Mouse (Mus musculus): Measurements from ENCODE around the gene Eif1ad. TPM values are rescaled to one million over a fixed set of nuclear protein-coding genes. Genes with fewer than 3 reads are reported as not detected.
"Not testable (repeated sequence)": the region's sequence is repeated elsewhere in the genome, so short reads cannot be mapped to it uniquely, and the experiment has no call there.

The Eif1ad gene
- 57.3 and 60.1 TPM in 2 replicates for polyA plus RNA-seq (2015; fragmentation: Nextera tagmentation; extraction: Ambion mirVana)

GRCm38 (mm10) chr19:5366175-5367052 is at the start of gene Eif1ad:
Gene Eif1ad, plus strand, starts transcription at chr19:5366741.
- peaks cover 46% of the 10 kb centered on the region for H3K36me3 ChIP-seq
- H3K9me3 ChIP-seq = no peaks in the 10 kb centered on the region
- under 1% methylated on average over 78 of the region's 92 CpGs for WGBS
- peak within 1 kb of the TSS; percentile 98 for H3K27ac ChIP-seq
- peak within 1 kb of the TSS; percentile 88 for H3K4me2 ChIP-seq
- H3K27me3 ChIP-seq = no peaks in the 10 kb centered on the region
- peak within 1 kb of the TSS; percentile 97 for H3K4me3 ChIP-seq
- peak; percentile 92 for ATAC-seq (ENCODE audit: insufficient number of reproducible peaks, low FRiP score, low TSS enrichment, low read depth)
- H3K4me1 ChIP-seq = peaks cover 21% of the 10 kb centered on the region
- H3K9ac ChIP-seq = peak within 1 kb of the TSS; percentile 90

- no peak for ATAC-seq (ENCODE audit: insufficient number of reproducible peaks, low FRiP score, low TSS enrichment, low read depth)
- Histone ChIP-seq H3K27ac (no peak overlapping the region), H3K4me2 (no peak overlapping the region), H3K9ac (no peak overlapping the region), H3K4me3 (no peak overlapping the region), H3K27me3 (no peaks in the 10 kb centered on the region), H3K9me3 (no peaks in the 10 kb centered on the region), H3K36me3 (no peaks in the 10 kb centered on the region), H3K4me1 (no peaks in the 10 kb centered on the region)
- WGBS = 62% methylated on average over 17 of the region's 17 CpGs
These were observed 42.7 kb upstream of the Eif1ad start for GRCm38 (mm10) chr19:5323801-5324200.

- Histone ChIP-seq H3K27ac (no peak overlapping the region), H3K9ac (no peak overlapping the region), H3K36me3 (no peaks in the 10 kb centered on the region), H3K4me3 (no peak overlapping the region), H3K4me2 (no peak overlapping the region), H3K9me3 (no peaks in the 10 kb centered on the region), H3K27me3 (no peaks in the 10 kb centered on the region), H3K4me1 (no peaks in the 10 kb centered on the region)
- ATAC-seq (ENCODE audit: insufficient number of reproducible peaks, low FRiP score, low TSS enrichment, low read depth) = no peak
- 71% methylated on average over 19 of the region's 19 CpGs for WGBS
These were observed 38.6 kb upstream of the Eif1ad start for GRCm38 (mm10) chr19:5327970-5328369.

- Histone ChIP-seq H3K4me3 (no peak overlapping the region), H3K4me1 (no peaks in the 10 kb centered on the region), H3K9ac (no peak overlapping the region), H3K36me3 (no peaks in the 10 kb centered on the region), H3K4me2 (no peak overlapping the region), H3K27me3 (no peaks in the 10 kb centered on the region), H3K27ac (no peak overlapping the region), H3K9me3 (no peaks in the 10 kb centered on the region)
- ATAC-seq (ENCODE audit: insufficient number of reproducible peaks, low FRiP score, low TSS enrichment, low read depth) = no peak
- WGBS = 73% methylated on average over 5 of the region's 5 CpGs
These were observed 31.8 kb upstream of the Eif1ad start for GRCm38 (mm10) chr19:5334741-5335140.

GRCm38 (mm10) chr19:5335441-5335840 is 31.1 kb upstream of the Eif1ad start, which contains the start of gene Catsper1:
Gene Catsper1, plus strand, starts transcription at chr19:5335741.
- no peak within 1 kb of the TSS for H3K4me2 ChIP-seq
- H3K36me3 ChIP-seq = no peaks in the 10 kb centered on the region
- ATAC-seq (ENCODE audit: insufficient number of reproducible peaks, low FRiP score, low TSS enrichment, low read depth) = no peak
- H3K27me3 ChIP-seq = no peaks in the 10 kb centered on the region
- WGBS = 85% methylated on average over 6 of the region's 6 CpGs
- H3K4me3 ChIP-seq = no peak within 1 kb of the TSS
- no peaks in the 10 kb centered on the region for H3K4me1 ChIP-seq
- no peaks in the 10 kb centered on the region for H3K9me3 ChIP-seq
- no peak within 1 kb of the TSS for H3K27ac ChIP-seq
- no peak within 1 kb of the TSS for H3K9ac ChIP-seq

- Histone ChIP-seq H3K36me3 (no peaks in the 10 kb centered on the region), H3K4me1 (no peaks in the 10 kb centered on the region), H3K27ac (no peak overlapping the region), H3K4me2 (no peak overlapping the region), H3K4me3 (no peak overlapping the region), H3K9me3 (no peaks in the 10 kb centered on the region), H3K27me3 (no peaks in the 10 kb centered on the region), H3K9ac (no peak overlapping the region)
- WGBS = 18% methylated on average over 5 of the region's 5 CpGs
- no peak for ATAC-seq (ENCODE audit: insufficient number of reproducible peaks, low FRiP score, low TSS enrichment, low read depth)
These were observed 28.6 kb upstream of the Eif1ad start for GRCm38 (mm10) chr19:5337975-5338374.

GRCm38 (mm10) chr19:5341360-5341759 is 25.2 kb upstream of the Eif1ad start:
- ATAC-seq (ENCODE audit: insufficient number of reproducible peaks, low FRiP score, low TSS enrichment, low read depth) = no peak
- no peaks in the 10 kb centered on the region for H3K27me3 ChIP-seq
- H3K36me3 ChIP-seq = no peaks in the 10 kb centered on the region
- 90% methylated on average over 7 of the region's 7 CpGs for WGBS
- H3K4me2 ChIP-seq = no peak overlapping the region
- no peak overlapping the region for H3K27ac ChIP-seq
- no peak overlapping the region for H3K4me3 ChIP-seq
- no peak overlapping the region for H3K9ac ChIP-seq
- H3K4me1 ChIP-seq = no peaks in the 10 kb centered on the region
- H3K9me3 ChIP-seq = no peaks in the 10 kb centered on the region

GRCm38 (mm10) chr19:5345297-5346131 is 21.0 kb upstream of the Eif1ad start:
- 67% methylated on average over 6 of the region's 6 CpGs for WGBS

GRCm38 (mm10) chr19:5348064-5348463 is 18.5 kb upstream of the Eif1ad start:
- Histone ChIP-seq H3K4me2 (no peak overlapping the region), H3K9ac (no peak overlapping the region), H3K36me3 (no peaks in the 10 kb centered on the region), H3K27me3 (peaks cover 13% of the 10 kb centered on the region; the same call in 1 of the 2 replicates), H3K4me1 (peaks cover 15% of the 10 kb centered on the region), H3K4me3 (no peak overlapping the region), H3K9me3 (no peaks in the 10 kb centered on the region), H3K27ac (no peak overlapping the region)
- ATAC-seq (ENCODE audit: insufficient number of reproducible peaks, low FRiP score, low TSS enrichment, low read depth) = no peak
- 69% methylated on average over 6 of the region's 6 CpGs for WGBS

More at GRCm38 (mm10) chr19:5345297-5346131, 21.0 kb upstream of the Eif1ad start:
- Histone ChIP-seq H3K27me3 (peaks cover 13% of the 10 kb centered on the region; the same call in 1 of the 2 replicates), H3K4me1 (peaks cover 15% of the 10 kb centered on the region), H3K36me3 (no peaks in the 10 kb centered on the region), H3K9me3 (no peaks in the 10 kb centered on the region), H3K4me3 (no peak overlapping the region), H3K9ac (no peak overlapping the region), H3K27ac (no peak overlapping the region), H3K4me2 (no peak overlapping the region)
- ATAC-seq (ENCODE audit: insufficient number of reproducible peaks, low FRiP score, low TSS enrichment, low read depth) = no peak

- Histone ChIP-seq H3K27ac (no peak overlapping the region), H3K4me1 (peaks cover 15% of the 10 kb centered on the region), H3K9me3 (no peaks in the 10 kb centered on the region), H3K4me3 (peak overlapping the region; percentile 37), H3K36me3 (no peaks in the 10 kb centered on the region), H3K27me3 (peaks cover 13% of the 10 kb centered on the region; the same call in 1 of the 2 replicates), H3K4me2 (peak overlapping the region; percentile 60), H3K9ac (0 out of 2 replicates have a peak overlapping the region, but pooled peaks have one; percentile 20)
- WGBS = 5% methylated on average over 34 of the region's 34 CpGs
- ATAC-seq (ENCODE audit: insufficient number of reproducible peaks, low FRiP score, low TSS enrichment, low read depth) = peak; percentile 22; the same call in 1 of the 2 replicates
These were observed 17.7 kb upstream of the Eif1ad start for GRCm38 (mm10) chr19:5348526-5349501.

- H3K9ac ChIP-seq = 0 out of 2 replicates have a peak within 1 kb of the TSS, but pooled peaks have one; percentile 20
- peak within 1 kb of the TSS; percentile 37 for H3K4me3 ChIP-seq
- H3K4me1 ChIP-seq = peaks cover 15% of the 10 kb centered on the region
- not testable (repeated sequence) for H3K9me3 ChIP-seq; H3K36me3 ChIP-seq; H3K27ac ChIP-seq; ATAC-seq (ENCODE audit: insufficient number of reproducible peaks, low FRiP score, low TSS enrichment, low read depth)
- H3K4me2 ChIP-seq = peak within 1 kb of the TSS; percentile 60
- WGBS = 64% methylated on average over 6 of the region's 6 CpGs
- H3K27me3 ChIP-seq = peaks cover 13% of the 10 kb centered on the region; the same call in 1 of the 2 replicates
These were observed 17.1 kb upstream of the Eif1ad start, which contains the start of gene Cst6 for GRCm38 (mm10) chr19:5349502-5349873. Gene Cst6, minus strand, starts transcription at chr19:5349574.
